Mouse (Mus musculus) forebrain, embryonic 12.5 days (tissue): ENCODE measurements at regions not wholly inside any gene's neighbourhood (a gene's known extent, or its start where the extent isn't known, plus 50 kb on each side); places are given as distances from the start of the nearest gene placed in this dataset.

Source experiments
- ATAC-seq: fragments of 200-750 bp; cut with Nextera tagmentation; 2 replicates; pipeline ENCODE4 v1.8.0; 2017; ENCODE audit warnings: moderate TSS enrichment; ENCODE audit not compliant: low FRiP score
- H3K27ac ChIP-seq: fragments of 300-500 bp; sonication (generic); 2 replicates; pipeline ENCODE4 v1.5.1; 2016; ENCODE audit warnings: mild to moderate bottlenecking
- H3K27me3 ChIP-seq: fragments of 300-500 bp; sonication (generic); 2 replicates; pipeline ENCODE4 v1.6.1; 2016; ENCODE audit warnings: mild to moderate bottlenecking
- H3K36me3 ChIP-seq: fragments of 300-500 bp; sonication (generic); replicated peaks from 2 replicates; pipeline ENCODE4 v1.6.1; 2016; ENCODE audit warnings: mild to moderate bottlenecking
- H3K4me1 ChIP-seq: fragments of 300-500 bp; sonication (generic); 2 replicates; pipeline ENCODE4 v1.6.1; 2016
- H3K4me2 ChIP-seq: fragments of 300-500 bp; sonication (generic); 2 replicates; pipeline ENCODE4 v1.6.1; 2016; ENCODE audit warnings: mild to moderate bottlenecking, moderate library complexity
- H3K4me3 ChIP-seq: fragments of 300-500 bp; sonication (generic); replicated peaks from 2 replicates; pipeline ENCODE4 v1.5.1; 2016; ENCODE audit warnings: mild to moderate bottlenecking
- H3K9ac ChIP-seq: fragments of 300-500 bp; sonication (generic); 2 replicates; pipeline ENCODE4 v1.6.1; 2016; ENCODE audit warnings: mild to moderate bottlenecking
- H3K9me3 ChIP-seq: fragments of 300-500 bp; sonication (generic); 2 replicates; pipeline ENCODE4 v1.6.1; 2016
- WGBS: fragments of 180-500 bp; shearing (Covaris S2); methylation state at CpG from one replicate; pipeline ENCODE4 v1.1.7; 2016; 5-methylcytosine and 5-hydroxymethylcytosine counted together

DNA sequence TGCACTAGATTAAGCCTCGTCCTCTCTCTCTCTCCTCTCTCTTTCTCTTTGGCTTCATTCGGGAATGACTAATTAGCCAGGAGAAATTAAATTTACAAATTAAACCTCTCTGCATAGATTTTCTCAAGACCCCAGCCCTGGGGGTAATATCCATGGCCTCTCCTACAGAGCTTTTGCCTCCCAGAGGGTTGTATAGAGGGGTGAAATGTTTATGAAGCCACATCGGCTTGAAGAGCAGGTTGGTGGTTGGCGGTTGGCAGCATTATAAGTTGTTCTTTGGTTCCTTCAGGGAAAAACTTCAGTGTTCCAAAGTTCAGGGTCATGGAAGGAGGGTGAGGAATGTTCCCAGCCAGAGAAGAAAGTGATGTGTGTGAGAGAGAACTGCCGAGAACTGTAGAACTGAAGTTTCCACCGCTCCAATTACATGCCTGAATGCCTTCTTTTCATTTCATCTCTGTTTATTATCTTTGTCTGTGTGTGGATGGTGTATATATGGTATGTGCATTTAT is 97.4 kb upstream of the Adgrf1 start:
- no peaks in the 10 kb centered on the region for H3K36me3 ChIP-seq
- no peak overlapping the region for H3K4me3 ChIP-seq
- H3K4me1 ChIP-seq: no peaks in the 10 kb centered on the region
- WGBS: 58% methylated on average over 6 of the region's 6 CpGs
- H3K9ac ChIP-seq: no peak overlapping the region
- H3K27me3 ChIP-seq: no peaks in the 10 kb centered on the region
- H3K27ac ChIP-seq: no peak overlapping the region
- no peak overlapping the region for H3K4me2 ChIP-seq
- H3K9me3 ChIP-seq: no peaks in the 10 kb centered on the region
- ATAC-seq: no peak

DNA sequence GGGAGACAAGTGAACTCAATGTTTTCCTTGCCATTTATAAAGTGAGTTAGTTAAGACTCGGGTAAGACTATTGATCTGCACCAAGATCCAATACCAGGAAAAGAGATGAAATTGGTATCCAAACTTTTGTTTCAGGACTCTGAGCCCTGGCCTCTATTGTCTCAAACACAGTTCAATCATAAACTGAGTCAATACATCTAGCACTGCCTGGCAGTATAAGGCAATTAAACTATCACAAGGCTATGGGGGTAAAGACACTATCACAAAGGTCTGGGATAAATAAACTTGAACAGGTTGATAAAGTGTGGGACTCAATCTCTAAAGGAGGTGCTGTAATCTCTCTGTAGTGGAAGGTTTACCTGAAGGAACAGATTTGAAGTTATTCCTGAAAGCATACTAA is 95.3 kb upstream of the Adgrf1 start:
- Histone ChIP-seq H3K9ac (no peak overlapping the region), H3K4me3 (no peak overlapping the region), H3K36me3 (no peaks in the 10 kb centered on the region), H3K4me2 (no peak overlapping the region), H3K9me3 (no peaks in the 10 kb centered on the region), H3K4me1 (no peaks in the 10 kb centered on the region), H3K27ac (no peak overlapping the region), H3K27me3 (no peaks in the 10 kb centered on the region)
- WGBS: 83% methylated on average over 1 of the region's 1 CpGs
- no peak for ATAC-seq

DNA sequence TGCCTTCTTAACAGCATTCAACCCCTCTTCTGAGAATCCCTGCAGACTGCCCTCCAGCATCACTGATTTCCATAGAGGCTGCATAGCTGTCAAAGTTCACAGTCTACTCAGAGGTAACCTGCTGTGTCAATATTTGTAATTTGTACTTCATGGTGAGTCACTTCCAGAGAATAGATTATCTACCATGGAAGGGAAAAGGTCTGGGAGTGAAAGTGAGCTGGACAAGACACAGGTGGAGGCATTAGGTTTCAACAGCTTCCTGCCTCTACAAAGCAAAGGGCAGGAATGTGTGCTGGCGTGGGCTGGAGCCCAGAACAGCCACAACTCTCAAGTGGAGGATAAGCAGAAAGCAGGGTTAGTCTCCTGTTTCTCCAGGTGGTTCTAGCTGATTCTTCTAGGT is 92.9 kb upstream of the Adgrf1 start:
- Histone ChIP-seq H3K36me3 (no peaks in the 10 kb centered on the region), H3K4me1 (no peaks in the 10 kb centered on the region), H3K27me3 (no peaks in the 10 kb centered on the region), H3K9ac (no peak overlapping the region), H3K4me3 (no peak overlapping the region), H3K4me2 (no peak overlapping the region), H3K9me3 (no peaks in the 10 kb centered on the region), H3K27ac (no peak overlapping the region)
- 67% methylated on average over 1 of the region's 1 CpGs for WGBS
- no peak for ATAC-seq

DNA sequence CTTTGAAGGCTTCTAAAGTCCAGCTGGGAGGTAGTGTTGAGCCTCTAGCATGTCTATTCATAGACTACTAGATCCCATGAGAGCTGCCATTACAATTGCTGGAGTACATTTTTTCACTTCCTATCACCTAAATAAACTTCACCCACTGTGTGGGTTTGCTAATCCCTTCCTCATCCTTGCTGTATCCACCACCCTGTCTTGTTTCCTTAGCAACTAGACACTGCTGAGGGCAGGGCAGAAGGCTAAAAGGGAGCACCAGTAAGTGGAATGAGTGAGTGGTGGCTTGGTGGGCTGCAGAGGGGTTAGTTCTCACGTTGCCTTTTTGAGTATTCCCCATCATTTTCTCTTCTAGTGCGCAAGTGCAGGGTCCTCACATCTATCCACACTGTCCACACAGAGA is 80.1 kb upstream of the Adgrf1 start:
- H3K9ac ChIP-seq: no peak overlapping the region
- no peaks in the 10 kb centered on the region for H3K36me3 ChIP-seq
- no peak for ATAC-seq
- H3K4me3 ChIP-seq: no peak overlapping the region
- 71% methylated on average over 2 of the region's 2 CpGs for WGBS
- H3K9me3 ChIP-seq: no peaks in the 10 kb centered on the region
- no peaks in the 10 kb centered on the region for H3K4me1 ChIP-seq
- no peaks in the 10 kb centered on the region for H3K27me3 ChIP-seq
- no peak overlapping the region for H3K4me2 ChIP-seq
- H3K27ac ChIP-seq: no peak overlapping the region

DNA sequence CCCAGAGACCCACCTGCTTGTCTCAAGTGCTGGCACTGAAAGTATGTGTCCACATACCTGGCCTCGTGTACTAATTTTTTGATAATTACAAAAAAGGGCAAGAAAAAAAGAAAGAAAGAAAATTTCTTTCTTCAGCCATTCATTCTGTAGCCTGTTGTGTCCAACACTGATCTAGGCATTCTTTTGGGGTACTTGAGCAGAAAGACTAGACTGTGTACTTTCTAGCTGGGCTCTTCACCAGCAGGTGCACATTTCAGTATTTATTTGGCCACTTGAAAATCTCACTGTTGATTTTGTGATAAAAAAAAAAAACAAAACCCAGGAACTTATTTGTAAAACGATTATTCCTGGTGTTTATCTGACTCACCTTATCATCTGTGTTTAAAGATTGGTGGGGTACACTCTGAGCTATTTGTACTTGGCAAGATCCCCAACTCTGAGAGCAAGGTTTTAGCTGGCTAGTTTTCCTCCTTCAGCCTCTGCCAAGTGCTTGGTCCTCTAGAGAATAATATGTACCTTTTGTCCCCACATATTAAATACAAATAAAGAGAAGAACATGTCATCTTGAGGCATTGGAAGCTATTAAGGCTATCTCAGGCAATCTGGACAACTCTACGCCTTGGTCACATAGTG is 79.2 kb upstream of the Adgrf1 start:
- 83% methylated on average over 3 of the region's 3 CpGs for WGBS
- ATAC-seq: no peak
- Histone ChIP-seq H3K4me3 (no peak overlapping the region), H3K4me2 (no peak overlapping the region), H3K36me3 (no peaks in the 10 kb centered on the region), H3K9ac (no peak overlapping the region), H3K9me3 (no peaks in the 10 kb centered on the region), H3K4me1 (no peaks in the 10 kb centered on the region), H3K27me3 (no peaks in the 10 kb centered on the region), H3K27ac (no peak overlapping the region)

DNA sequence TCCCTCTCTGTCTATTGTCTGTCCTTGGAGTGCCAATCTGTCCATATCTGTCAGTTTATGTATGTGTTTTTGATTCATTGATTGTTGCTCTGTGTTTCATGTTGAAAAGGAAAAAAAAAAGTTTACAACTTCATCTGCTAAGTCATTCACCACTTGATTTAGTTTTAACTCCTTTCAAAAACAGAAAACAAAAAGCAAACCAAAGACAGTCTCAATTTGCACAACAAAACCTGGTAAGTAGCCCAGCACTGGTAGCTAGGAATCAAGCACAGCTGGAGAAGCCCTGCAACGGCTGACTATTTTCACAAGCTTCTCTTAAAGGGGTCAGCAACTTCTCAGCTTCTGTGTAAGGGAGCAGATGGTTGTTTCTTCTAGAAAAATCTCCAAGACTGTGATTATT is 72.9 kb upstream of the Adgrf1 start:
- H3K4me2 ChIP-seq: no peak overlapping the region
- H3K4me3 ChIP-seq: no peak overlapping the region
- H3K9ac ChIP-seq: no peak overlapping the region
- ATAC-seq: no peak
- no peak overlapping the region for H3K27ac ChIP-seq
- WGBS: 24% methylated on average over 1 of the region's 1 CpGs
- no peaks in the 10 kb centered on the region for H3K36me3 ChIP-seq
- H3K9me3 ChIP-seq: no peaks in the 10 kb centered on the region
- H3K4me1 ChIP-seq: 0 out of 2 replicates have a peak, but pooled peaks cover 2% of the 10 kb centered on the region
- H3K27me3 ChIP-seq: no peaks in the 10 kb centered on the region

DNA sequence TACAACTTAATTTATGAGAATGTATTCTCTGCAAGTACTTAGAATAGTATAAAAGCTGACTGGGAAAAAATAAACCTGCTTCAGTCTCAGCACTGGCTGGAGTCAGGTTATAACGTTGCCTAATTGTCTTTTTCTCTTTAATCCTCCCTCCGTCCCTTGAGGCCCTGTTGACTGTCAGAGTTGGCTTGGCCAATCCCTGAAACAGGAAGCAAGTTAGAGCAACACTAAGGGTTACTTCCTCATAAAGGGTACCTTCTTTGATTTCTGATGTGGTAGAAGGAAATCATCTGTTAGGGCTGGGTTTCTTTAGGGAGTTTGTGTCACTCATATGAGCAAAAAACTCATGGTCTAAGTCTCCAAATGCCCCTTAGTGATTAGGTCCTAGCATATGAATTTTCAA is 69.3 kb upstream of the Adgrf1 start:
- Histone ChIP-seq H3K4me3 (no peak overlapping the region), H3K4me2 (no peak overlapping the region), H3K9ac (no peak overlapping the region), H3K27me3 (no peaks in the 10 kb centered on the region), H3K4me1 (0 out of 2 replicates have a peak, but pooled peaks cover 2% of the 10 kb centered on the region), H3K9me3 (no peaks in the 10 kb centered on the region), H3K36me3 (no peaks in the 10 kb centered on the region), H3K27ac (no peak overlapping the region)
- ATAC-seq: no peak
- WGBS: 69% methylated on average over 2 of the region's 2 CpGs

DNA sequence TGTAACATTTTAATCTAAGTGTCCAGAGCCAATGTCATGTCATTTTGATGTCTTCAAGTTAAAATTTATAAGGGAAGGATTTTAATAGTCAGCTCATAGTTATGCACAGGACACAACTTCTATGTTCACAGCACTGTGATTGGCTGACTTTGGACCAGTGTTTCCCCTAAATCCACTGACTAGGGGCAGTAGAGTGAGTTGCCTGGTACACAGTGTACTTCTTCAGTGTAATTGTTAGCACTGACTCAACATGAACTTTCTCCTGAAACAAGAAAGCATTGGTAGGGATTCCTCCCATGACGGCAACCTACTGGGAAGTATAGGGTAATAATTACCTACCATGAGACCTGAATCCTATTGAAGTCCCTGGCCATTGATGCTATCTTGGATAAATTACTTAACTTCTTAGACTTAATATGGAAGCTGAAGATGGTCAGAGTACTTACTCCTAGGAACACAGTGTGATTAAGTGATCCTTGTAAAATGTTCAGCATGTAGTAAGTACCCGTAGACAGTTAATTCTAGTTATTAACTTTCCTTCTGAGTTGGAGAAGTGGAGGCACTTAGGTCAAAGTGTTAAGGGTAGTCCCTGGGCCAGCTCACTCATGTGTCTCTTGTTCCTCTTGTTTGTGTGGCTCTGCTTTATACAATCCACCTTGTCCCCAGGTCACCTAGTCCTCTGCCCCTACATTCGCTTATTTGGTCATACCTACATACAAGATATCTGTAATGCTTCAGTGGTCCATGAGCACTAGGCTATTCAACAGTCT is 63.2 kb upstream of the Adgrf1 start:
- Histone ChIP-seq H3K4me2 (no peak overlapping the region), H3K9ac (no peak overlapping the region), H3K36me3 (no peaks in the 10 kb centered on the region), H3K9me3 (no peaks in the 10 kb centered on the region), H3K27ac (no peak overlapping the region), H3K4me3 (no peak overlapping the region), H3K27me3 (no peaks in the 10 kb centered on the region), H3K4me1 (no peaks in the 10 kb centered on the region)
- ATAC-seq: no peak
- 96% methylated on average over 3 of the region's 3 CpGs for WGBS

DNA sequence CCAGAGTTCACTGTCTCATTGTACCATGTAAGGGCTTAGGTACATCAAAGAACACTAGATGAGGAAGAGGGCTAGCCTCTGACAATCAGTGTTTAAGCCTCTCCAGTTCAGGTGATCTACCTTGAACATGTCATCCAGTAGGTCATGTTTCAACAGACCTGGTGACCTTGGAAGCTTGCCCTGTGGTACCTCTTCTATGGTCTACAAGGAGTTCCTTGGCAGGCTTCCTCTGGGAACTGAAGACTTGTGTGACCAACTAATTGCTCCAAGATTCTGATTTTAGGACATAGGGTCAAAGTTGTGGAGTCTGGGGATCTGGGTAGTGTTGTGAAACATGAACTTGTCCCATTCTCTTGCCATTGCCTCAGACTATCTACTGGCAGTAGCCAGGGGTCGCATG is 60.4 kb upstream of the Adgrf1 start:
- H3K4me2 ChIP-seq: no peak overlapping the region
- H3K27ac ChIP-seq: no peak overlapping the region
- no peak for ATAC-seq
- H3K9me3 ChIP-seq: no peaks in the 10 kb centered on the region
- WGBS: 85% methylated on average over 1 of the region's 1 CpGs
- no peak overlapping the region for H3K4me3 ChIP-seq
- no peaks in the 10 kb centered on the region for H3K36me3 ChIP-seq
- H3K4me1 ChIP-seq: no peaks in the 10 kb centered on the region
- no peaks in the 10 kb centered on the region for H3K27me3 ChIP-seq
- no peak overlapping the region for H3K9ac ChIP-seq

DNA sequence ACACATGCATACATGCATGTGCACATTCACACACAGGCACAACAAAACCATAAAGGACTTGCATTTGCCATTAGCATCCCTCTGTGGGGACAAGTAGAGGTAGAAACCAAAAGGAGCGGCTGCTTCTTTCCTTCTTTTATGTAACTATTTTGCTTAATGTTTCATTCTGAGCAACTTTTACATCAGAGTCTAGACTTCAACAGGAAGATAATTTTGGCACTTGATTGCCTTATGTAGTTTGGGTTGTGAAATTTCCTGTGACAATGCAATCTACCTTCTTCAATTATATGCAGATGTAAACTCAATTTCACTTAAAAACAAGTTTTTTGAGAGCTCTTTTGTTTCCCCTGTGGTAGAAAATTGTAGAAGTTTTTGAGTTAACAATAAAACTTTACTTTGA is 56.1 kb upstream of the Adgrf1 start:
- Histone ChIP-seq H3K36me3 (no peaks in the 10 kb centered on the region), H3K4me2 (no peak overlapping the region), H3K9ac (no peak overlapping the region), H3K9me3 (no peaks in the 10 kb centered on the region), H3K4me3 (no peak overlapping the region), H3K4me1 (no peaks in the 10 kb centered on the region), H3K27me3 (no peaks in the 10 kb centered on the region), H3K27ac (no peak overlapping the region)
- no peak for ATAC-seq
- WGBS: 95% methylated on average over 1 of the region's 1 CpGs

DNA sequence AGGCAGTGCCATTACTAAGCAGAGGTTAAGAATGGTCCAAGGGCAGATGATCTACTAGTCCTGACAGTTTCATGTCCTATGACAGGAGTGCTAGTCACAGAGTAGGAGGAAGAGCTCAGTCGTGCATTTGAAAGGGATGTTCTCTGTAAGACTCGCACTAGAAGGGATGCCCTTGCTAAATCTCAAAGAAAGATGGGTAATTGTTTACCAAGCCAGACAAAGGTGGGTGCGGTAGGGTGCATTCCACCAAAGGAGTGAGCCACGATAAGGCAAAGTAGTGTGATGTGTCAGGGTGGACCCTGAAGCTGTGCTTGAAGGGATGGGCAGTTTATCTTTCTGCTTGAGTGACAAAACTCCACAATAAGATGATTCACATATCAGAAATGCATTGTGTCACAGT is 50.5 kb upstream of the Adgrf1 start:
- no peaks in the 10 kb centered on the region for H3K4me1 ChIP-seq
- H3K9me3 ChIP-seq: no peaks in the 10 kb centered on the region
- ATAC-seq: no peak
- no peak overlapping the region for H3K4me3 ChIP-seq
- 72% methylated on average over 4 of the region's 4 CpGs for WGBS
- H3K36me3 ChIP-seq: no peaks in the 10 kb centered on the region
- no peak overlapping the region for H3K4me2 ChIP-seq
- no peaks in the 10 kb centered on the region for H3K27me3 ChIP-seq
- H3K27ac ChIP-seq: no peak overlapping the region
- H3K9ac ChIP-seq: no peak overlapping the region
